Mouse (Mus musculus) layer of hippocampus, postnatal 10 days (tissue): ENCODE data around the gene Dnajc13. TPM values are rescaled to one million over a fixed set of nuclear protein-coding genes. Genes with fewer than 3 reads are reported as not detected.

Source experiments
- DNase-seq, 2 experiments: peaks; one replicate each; pipeline ENCODE4 v3.0.0; 2021; ENCODE audit warnings: low spot score in 2 of 2
- long read RNA-seq: library from polyadenylated mRNA; stranded (forward); transcript quantifications from one replicate; pipeline ENCODE4 v2.0.0, GENCODE M21; 2023
- total RNA-seq, 2 experiments: library from RNA; stranded (reverse); gene quantifications; 2 replicates each; pipeline ENCODE4 v1.2.3; 2021

Dnajc13 gene
- total RNA-seq = 10 to 100 TPM; 71.0 to 71.3 TPM
- long read RNA-seq, full-length matches to known transcripts = 1 of 6 reads
- long read RNA-seq, partial matches to known transcripts = 4 of 6 reads
- long read RNA-seq, other reads (novel, unspliced or antisense) = 1 of 6 reads

GRCm38 (mm10) chr9:104262823-104263352, at the start of gene Dnajc13:
Dnajc13 (minus strand) TSS chr9:104262930.
- peak; percentile 96 to 98 for DNase-seq

GRCm38 (mm10) chr9:104306734-104307133, 44.0 kb upstream of the Dnajc13 start:
- DNase-seq = peak; percentile 80 to 86

GRCm38 (mm10) chr9:104305333-104306111, 42.8 kb upstream of the Dnajc13 start:
- no peak for DNase-seq

GRCm38 (mm10) chr9:104304800-104305199, 42.1 kb upstream of the Dnajc13 start:
- no peak for DNase-seq

- no peak for DNase-seq
Observed at GRCm38 (mm10) chr9:104304376-104304775, 41.6 kb upstream of the Dnajc13 start.

GRCm38 (mm10) chr9:104300569-104300968, 37.8 kb upstream of the Dnajc13 start:
- DNase-seq = no peak

GRCm38 (mm10) chr9:104297041-104297440, 34.3 kb upstream of the Dnajc13 start:
- no peak for DNase-seq

- DNase-seq = no peak
Observed at GRCm38 (mm10) chr9:104284934-104285333, 22.2 kb upstream of the Dnajc13 start.

GRCm38 (mm10) chr9:104282536-104282935, 19.8 kb upstream of the Dnajc13 start:
- DNase-seq = no peak

GRCm38 (mm10) chr9:104281737-104282136, 19.0 kb upstream of the Dnajc13 start:
- DNase-seq = no peak

GRCm38 (mm10) chr9:104280725-104281495, 18.2 kb upstream of the Dnajc13 start:
- no peak for DNase-seq

- peak; percentile 49 to 59 for DNase-seq
Observed at GRCm38 (mm10) chr9:104277528-104278162, 14.9 kb upstream of the Dnajc13 start.

- no peak for DNase-seq
Observed at GRCm38 (mm10) chr9:104275084-104275785, 12.5 kb upstream of the Dnajc13 start.

- no peak for DNase-seq
Observed at GRCm38 (mm10) chr9:104272057-104272456, 9.3 kb upstream of the Dnajc13 start.

- no peak for DNase-seq
Observed at GRCm38 (mm10) chr9:104271642-104272041, 8.9 kb upstream of the Dnajc13 start.

- DNase-seq = no peak
Observed at GRCm38 (mm10) chr9:104269944-104270343, 7.2 kb upstream of the Dnajc13 start.

GRCm38 (mm10) chr9:104269349-104269871, 6.7 kb upstream of the Dnajc13 start:
- no peak for DNase-seq

GRCm38 (mm10) chr9:104264567-104264966, 1.8 kb upstream of the Dnajc13 start:
- DNase-seq = no peak

- no peak for DNase-seq
Observed at GRCm38 (mm10) chr9:104262016-104262762, 541 bp downstream of the Dnajc13 start.

- DNase-seq = no peak
Observed at GRCm38 (mm10) chr9:104260306-104260705, 2.4 kb downstream of the Dnajc13 start.
